Mouse (Mus musculus) neural tube, embryonic 14.5 days (tissue): ENCODE results near the gene Rab8b. TPM values are rescaled to one million over a fixed set of nuclear protein-coding genes. Genes with fewer than 3 reads are reported as not detected.
"Not testable (repeated sequence)": the region's sequence is repeated elsewhere in the genome, so short reads cannot be mapped to it uniquely, and the experiment has no call there.

ENCODE experiments used
- ATAC-seq: fragments of 200-750 bp; cut with Nextera tagmentation; 2 replicates; pipeline ENCODE4 v1.8.0; 2017; ENCODE audit warnings: low read depth, mild to moderate bottlenecking, moderate TSS enrichment, moderate library complexity
- H3K27ac ChIP-seq: fragments of 300-500 bp; sonication (generic); 2 replicates; pipeline ENCODE4 v1.5.1; 2014; ENCODE audit warnings: low read depth, mild to moderate bottlenecking, control low read depth, low read length, moderate library complexity, mixed read lengths
- H3K27me3 ChIP-seq: fragments of 300-500 bp; sonication (generic); 2 replicates; pipeline ENCODE4 v1.6.1; 2014; ENCODE audit warnings: low read length; ENCODE audit not compliant: control insufficient read depth, insufficient read depth
- H3K36me3 ChIP-seq: fragments of 300-500 bp; sonication (generic); 2 replicates; pipeline ENCODE4 v1.6.1; 2014; ENCODE audit warnings: low read length, mixed read lengths; ENCODE audit not compliant: control insufficient read depth, insufficient read depth
- H3K4me1 ChIP-seq: fragments of 300-500 bp; sonication (generic); 2 replicates; pipeline ENCODE4 v1.6.1; 2014; ENCODE audit warnings: low read length; ENCODE audit not compliant: control insufficient read depth, insufficient read depth
- H3K4me2 ChIP-seq: fragments of 300-500 bp; sonication (generic); 2 replicates; pipeline ENCODE4 v1.6.1; 2014; ENCODE audit warnings: mild to moderate bottlenecking, low read depth, low read length, control low read depth
- H3K4me3 ChIP-seq: fragments of 300-500 bp; sonication (generic); 2 replicates; pipeline ENCODE4 v1.5.1; 2014; ENCODE audit warnings: low read depth, low read length, control low read depth, mixed read lengths
- H3K9ac ChIP-seq: fragments of 300-500 bp; sonication (generic); replicated peaks from 2 replicates; pipeline ENCODE4 v1.6.1; 2014; ENCODE audit warnings: low read depth, mild to moderate bottlenecking, control low read depth, low read length, mixed read lengths
- H3K9me3 ChIP-seq: fragments of 300-500 bp; sonication (generic); 2 replicates; pipeline ENCODE4 v1.6.1; 2016; ENCODE audit warnings: low read length; ENCODE audit not compliant: control insufficient read depth
- WGBS: fragments of 180-500 bp; shearing (Covaris S2); extraction: QIAGEN DNeasy Blood & Tissue Kit; methylation state at CpG from one replicate; pipeline ENCODE4 v1.1.7; 2014; 5-methylcytosine and 5-hydroxymethylcytosine counted together
- polyA plus RNA-seq: library from polyadenylated mRNA; unstranded; fragments of >200 nt; fragmentation: Nextera tagmentation; extraction: Ambion mirVana; gene quantifications from 2 replicates; pipeline ENCODE4 v1.2.1, GENCODE M21; 2014

Rab8b gene
- polyA plus RNA-seq, 1 experiment from 2014 or later = 35.5 TPM

- not testable (repeated sequence) for H3K9ac ChIP-seq, H3K9me3 ChIP-seq, H3K4me1 ChIP-seq, ATAC-seq, H3K27ac ChIP-seq, H3K27me3 ChIP-seq, H3K36me3 ChIP-seq, H3K4me2 ChIP-seq, H3K4me3 ChIP-seq
- 98% methylated on average over 5 of the region's 5 CpGs for WGBS
These were observed 6.1 kb downstream of the Rab8b start for GRCm38 (mm10) chr9:66913254-66913934.

DNA sequence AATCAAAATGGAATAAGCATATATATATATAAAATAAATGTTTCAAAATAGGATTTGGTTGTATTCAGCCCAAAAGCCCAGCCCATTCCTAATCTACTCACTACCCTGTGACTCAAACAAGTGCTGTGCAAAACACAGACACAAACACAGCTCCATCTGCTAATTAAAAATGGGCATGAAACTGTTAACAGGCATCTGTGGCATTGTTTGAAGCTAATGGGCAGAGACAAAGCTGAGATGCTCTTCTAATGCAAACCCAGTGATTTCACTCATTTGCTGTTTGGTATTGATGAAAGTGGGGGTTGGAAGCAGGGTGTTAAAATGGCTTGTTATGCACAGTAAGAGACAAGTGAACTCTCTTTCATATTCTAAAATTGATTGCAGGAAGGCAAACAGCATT is 7.2 kb downstream of the Rab8b start:
- Histone ChIP-seq H3K27me3 (no peaks in the 10 kb centered on the region), H3K27ac (peak overlapping the region; percentile 16), H3K4me2 (no peak overlapping the region; the same call in 1 of the 2 replicates), H3K9ac (no peak overlapping the region), H3K9me3 (no peaks in the 10 kb centered on the region), H3K36me3 (no peaks in the 10 kb centered on the region), H3K4me1 (no peaks in the 10 kb centered on the region), H3K4me3 (no peak overlapping the region)
- ATAC-seq = no peak

DNA sequence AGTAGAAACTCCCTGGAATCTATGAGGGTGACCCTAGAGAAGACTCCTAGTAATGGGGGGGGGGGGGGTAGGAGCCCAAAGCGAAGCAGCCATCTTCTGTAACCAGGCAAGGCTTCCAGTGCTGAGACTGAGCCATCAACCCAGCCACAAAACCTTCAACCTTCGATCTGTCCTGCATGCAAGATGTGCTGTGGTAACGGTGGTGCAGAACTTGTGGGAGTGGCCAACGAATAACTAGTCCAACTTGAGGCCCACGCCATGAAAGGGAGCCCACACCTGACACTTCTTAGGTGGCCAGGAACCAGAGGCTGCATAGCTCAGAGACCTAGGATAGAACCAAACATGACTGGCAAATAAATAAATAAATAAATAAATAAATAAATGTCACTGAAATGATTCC is 8.8 kb downstream of the Rab8b start:
- ATAC-seq = no peak
- no peaks in the 10 kb centered on the region for H3K4me1 ChIP-seq

DNA sequence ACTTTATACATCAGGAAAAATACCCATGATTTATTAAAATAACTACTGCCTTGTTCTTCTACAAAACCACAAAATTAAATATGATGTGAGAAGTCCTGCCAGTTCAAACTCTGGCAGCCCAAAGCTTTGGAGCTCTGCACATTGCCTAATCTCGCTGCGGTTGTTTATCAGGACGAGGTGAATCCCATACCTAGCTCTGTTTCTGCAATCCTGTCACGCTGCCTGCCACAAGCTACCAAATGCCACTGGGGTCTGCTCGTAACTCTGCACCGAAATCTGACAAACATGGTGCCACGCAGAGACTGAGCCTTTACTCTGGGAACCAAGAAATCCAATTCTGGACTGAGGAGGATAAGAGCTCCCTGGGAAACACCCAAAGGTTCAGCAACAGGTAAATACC is 9.6 kb downstream of the Rab8b start:
- H3K36me3 ChIP-seq = no peaks in the 10 kb centered on the region
- H3K9ac ChIP-seq = no peak overlapping the region
- ATAC-seq = no peak
- no peaks in the 10 kb centered on the region for H3K27me3 ChIP-seq
- H3K4me3 ChIP-seq = no peak overlapping the region
- no peaks in the 10 kb centered on the region for H3K9me3 ChIP-seq
- WGBS = 88% methylated on average over 7 of the region's 7 CpGs
- H3K27ac ChIP-seq = no peak overlapping the region
- H3K4me2 ChIP-seq = no peak overlapping the region
- no peaks in the 10 kb centered on the region for H3K4me1 ChIP-seq

More for the DNA sequence above, 8.8 kb downstream of the Rab8b start:
- H3K9ac ChIP-seq = no peak overlapping the region
- H3K27me3 ChIP-seq = no peaks in the 10 kb centered on the region
- WGBS = 95% methylated on average over 4 of the region's 5 CpGs
- no peak overlapping the region for H3K4me2 ChIP-seq
- no peak overlapping the region for H3K4me3 ChIP-seq
- no peaks in the 10 kb centered on the region for H3K36me3 ChIP-seq
- no peak overlapping the region for H3K27ac ChIP-seq
- H3K9me3 ChIP-seq = no peaks in the 10 kb centered on the region

GRCm38 (mm10) chr9:66907746-66908397 is 11.6 kb downstream of the Rab8b start:
- 80% methylated on average over 5 of the region's 5 CpGs for WGBS
- no peak for ATAC-seq
- H3K4me3 ChIP-seq = no peak overlapping the region
- H3K4me2 ChIP-seq = no peak overlapping the region
- H3K27me3 ChIP-seq = no peaks in the 10 kb centered on the region
- no peaks in the 10 kb centered on the region for H3K4me1 ChIP-seq
- H3K36me3 ChIP-seq = no peaks in the 10 kb centered on the region
- no peak overlapping the region for H3K27ac ChIP-seq
- no peak overlapping the region for H3K9ac ChIP-seq
- H3K9me3 ChIP-seq = no peaks in the 10 kb centered on the region

GRCm38 (mm10) chr9:66907126-66907525 is 12.4 kb downstream of the Rab8b start:
- no peaks in the 10 kb centered on the region for H3K9me3 ChIP-seq
- no peak overlapping the region for H3K27ac ChIP-seq
- no peaks in the 10 kb centered on the region for H3K36me3 ChIP-seq
- no peak overlapping the region for H3K4me2 ChIP-seq
- H3K27me3 ChIP-seq = no peaks in the 10 kb centered on the region
- H3K9ac ChIP-seq = no peak overlapping the region
- 0 out of 2 replicates have a peak, but pooled peaks cover 3% of the 10 kb centered on the region for H3K4me1 ChIP-seq
- 96% methylated on average over 8 of the region's 8 CpGs for WGBS
- H3K4me3 ChIP-seq = no peak overlapping the region
- no peak for ATAC-seq

GRCm38 (mm10) chr9:66905990-66906389 is 13.5 kb downstream of the Rab8b start:
- Histone ChIP-seq H3K36me3 (no peaks in the 10 kb centered on the region), H3K9ac (no peak overlapping the region), H3K9me3 (no peaks in the 10 kb centered on the region), H3K4me1 (0 out of 2 replicates have a peak, but pooled peaks cover 3% of the 10 kb centered on the region), H3K27ac (no peak overlapping the region), H3K4me3 (no peak overlapping the region), H3K27me3 (no peaks in the 10 kb centered on the region), H3K4me2 (no peak overlapping the region)
- 85% methylated on average over 9 of the region's 9 CpGs for WGBS
- no peak for ATAC-seq

DNA sequence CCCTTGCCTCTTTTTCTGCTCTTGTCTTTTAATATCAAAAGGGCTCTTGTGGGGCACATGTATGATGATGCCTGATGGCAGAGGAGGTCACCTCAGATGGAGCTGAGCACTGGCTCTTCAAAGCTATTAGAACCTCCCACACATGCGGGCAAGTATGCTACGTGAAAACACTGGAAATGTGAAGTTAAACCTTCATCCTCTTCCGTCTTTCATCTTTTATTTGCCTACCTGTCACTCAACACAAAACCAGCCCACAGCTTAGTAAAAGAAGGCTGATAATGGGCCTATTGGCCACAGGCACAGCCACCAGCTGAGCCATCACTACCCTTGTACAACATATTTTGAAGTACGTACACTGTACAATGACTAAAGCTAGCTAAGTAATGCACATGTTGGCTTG is 20.0 kb downstream of the Rab8b start:
- H3K36me3 ChIP-seq = no peaks in the 10 kb centered on the region
- no peak overlapping the region for H3K27ac ChIP-seq
- no peak overlapping the region for H3K9ac ChIP-seq
- H3K9me3 ChIP-seq = no peaks in the 10 kb centered on the region
- no peaks in the 10 kb centered on the region for H3K27me3 ChIP-seq
- no peak overlapping the region for H3K4me2 ChIP-seq
- H3K4me1 ChIP-seq = 0 out of 2 replicates have a peak, but pooled peaks cover 3% of the 10 kb centered on the region
- whole genome bisulfite sequencing = 90% methylated on average over 4 of the region's 4 CpGs
- no peak for ATAC-seq
- H3K4me3 ChIP-seq = no peak overlapping the region

DNA sequence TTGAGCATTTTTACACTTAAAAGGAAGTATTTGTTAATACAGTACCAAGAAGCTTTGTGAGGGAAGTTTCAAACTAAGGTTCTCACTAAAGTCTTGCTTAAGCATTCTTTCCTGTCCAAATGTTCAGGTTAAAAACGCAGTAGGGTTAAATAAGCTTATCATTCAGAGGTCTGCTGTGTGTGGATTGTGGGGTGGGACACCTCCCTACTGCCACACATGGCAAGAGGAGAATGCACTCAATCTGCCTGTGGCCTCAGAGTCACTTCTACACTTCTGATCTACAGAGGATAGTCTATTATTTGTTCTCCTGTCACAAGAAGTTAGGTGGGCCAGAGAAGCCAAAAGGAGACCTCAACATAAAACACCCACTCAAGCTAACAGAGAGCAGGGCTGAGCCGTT is 20.4 kb downstream of the Rab8b start:
- no peaks in the 10 kb centered on the region for H3K36me3 ChIP-seq
- H3K9me3 ChIP-seq = no peaks in the 10 kb centered on the region
- no peak overlapping the region for H3K4me3 ChIP-seq
- 0 out of 2 replicates have a peak, but pooled peaks cover 3% of the 10 kb centered on the region for H3K4me1 ChIP-seq
- H3K9ac ChIP-seq = no peak overlapping the region
- ATAC-seq = no peak
- no peaks in the 10 kb centered on the region for H3K27me3 ChIP-seq
- WGBS = 85% methylated on average over 2 of the region's 2 CpGs
- H3K27ac ChIP-seq = no peak overlapping the region
- no peak overlapping the region for H3K4me2 ChIP-seq
